Comparison of ENCODE assay signal across 8 mouse cellular contexts in the genomic region with DNA sequence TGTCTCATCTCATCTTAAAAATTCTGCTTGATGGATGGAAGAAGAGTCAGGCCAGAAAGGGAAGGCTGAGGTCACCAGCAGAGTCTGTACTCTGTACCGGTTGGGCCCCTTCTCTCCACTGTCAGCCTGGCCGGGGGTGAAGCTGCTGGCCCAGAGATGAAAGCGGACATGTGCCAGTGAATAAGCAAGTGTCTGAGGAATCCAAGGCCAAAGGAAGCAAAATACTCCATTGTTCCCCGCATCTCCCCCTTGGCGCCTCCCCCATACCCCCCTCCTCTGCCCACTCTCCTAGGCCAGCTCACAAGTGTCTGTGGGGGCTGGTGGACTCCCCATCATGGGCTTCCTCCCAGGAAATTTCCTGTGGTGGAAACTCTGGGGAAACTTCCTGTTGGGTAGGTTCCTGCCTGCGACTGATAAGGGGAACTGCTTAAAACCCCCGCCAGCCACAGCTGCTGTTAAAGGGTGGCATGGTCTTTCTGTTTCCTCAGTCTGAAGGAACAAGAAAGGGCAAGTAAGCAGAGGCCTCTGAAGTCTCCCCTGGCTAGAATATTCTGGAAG.
A peak's percentile ranks its signal among the peaks of the same experiment; 100 is the strongest.
DNase-seq lines count a peak whose midpoint lies in the region; ATAC-seq lines count a peak whose summit lies in the region.

No protein-coding gene starts in this region.

- ATAC-seq in neural tube, embryonic 11.5 days (ENCODE audit: insufficient read depth, low FRiP score, low TSS enrichment), result 0 out of 2 replicates have a peak, but pooled peaks have one; percentile 45
- peak; percentile 44; the same call in 1 of the 2 replicates for ATAC-seq in embryonic facial prominence, embryonic 15.5 days (ENCODE audit: insufficient number of reproducible peaks, low FRiP score, low TSS enrichment, low read depth)
- ATAC-seq in hindbrain, embryonic 11.5 days (ENCODE audit: low FRiP score), result peak; percentile 59
- ATAC-seq in limb, embryonic 15.5 days (ENCODE audit: insufficient number of reproducible peaks, low FRiP score, low TSS enrichment, low read depth), result no peak; the same call in 1 of the 2 replicates
- ATAC-seq in midbrain, embryonic 14.5 days (ENCODE audit: low FRiP score, low TSS enrichment), result peak; percentile 54; the same call in 1 of the 2 replicates

- WGBS in neural tube, embryonic 11.5 days, result 44% methylated on average over 7 of the region's 7 CpGs
- WGBS in embryonic facial prominence, embryonic 15.5 days, result 50% methylated on average over 7 of the region's 7 CpGs
- WGBS in hindbrain, embryonic 11.5 days, result 32% methylated on average over 7 of the region's 7 CpGs
- WGBS in limb, embryonic 15.5 days, result 55% methylated on average over 7 of the region's 7 CpGs
- WGBS in midbrain, embryonic 14.5 days, result 36% methylated on average over 7 of the region's 7 CpGs

- no peaks in the 10 kb centered on the region for H3K9me3 ChIP-seq in neural tube, embryonic 11.5 days (ENCODE audit: control insufficient read depth, low read length)
- H3K9me3 ChIP-seq in embryonic facial prominence, embryonic 15.5 days (replicated peaks), result no peaks in the 10 kb centered on the region
- H3K9me3 ChIP-seq in hindbrain, embryonic 11.5 days (ENCODE audit: control insufficient read depth, low read length), result no peaks in the 10 kb centered on the region
- H3K9me3 ChIP-seq in limb, embryonic 15.5 days, result no peaks in the 10 kb centered on the region
- H3K9me3 ChIP-seq in midbrain, embryonic 14.5 days (ENCODE audit: control insufficient read depth, low read length), result no peaks in the 10 kb centered on the region

- H3K36me3 ChIP-seq in neural tube, embryonic 11.5 days (ENCODE audit: control insufficient read depth, insufficient read depth, low read length), result no peaks in the 10 kb centered on the region
- no peaks in the 10 kb centered on the region for H3K36me3 ChIP-seq in embryonic facial prominence, embryonic 15.5 days
- H3K36me3 ChIP-seq in hindbrain, embryonic 11.5 days (ENCODE audit: control insufficient read depth, insufficient read depth, low read length), result no peaks in the 10 kb centered on the region
- no peaks in the 10 kb centered on the region for H3K36me3 ChIP-seq in limb, embryonic 15.5 days
- no peaks in the 10 kb centered on the region for H3K36me3 ChIP-seq in midbrain, embryonic 14.5 days (ENCODE audit: control insufficient read depth, insufficient read depth, low read length)

- peak; percentile 35 for DNase-seq in neural tube, embryonic 11.5 days (ENCODE audit: low spot score)
- no peak for DNase-seq in neural tube, embryonic 10.5 days (ENCODE audit: extremely low spot score, low spot score)
- peak; percentile 17 for DNase-seq in hindbrain, embryonic 11.5 days (ENCODE audit: low spot score)
- DNase-seq in midbrain, embryonic 14.5 days, result peak; percentile 33
- peak; percentile 56 for DNase-seq in testis, postnatal 14 days (ENCODE audit: low spot score)
- DNase-seq in right cerebral cortex, postnatal 25 days, result no peak

- H3K27ac ChIP-seq in neural tube, embryonic 11.5 days (ENCODE audit: low read depth, low read length), result no peak overlapping the region
- H3K27ac ChIP-seq in embryonic facial prominence, embryonic 15.5 days (replicated peaks), result peak overlapping the region; percentile 65
- H3K27ac ChIP-seq in hindbrain, embryonic 11.5 days (ENCODE audit: low read depth, low read length), result 0 out of 2 replicates have a peak overlapping the region, but pooled peaks have one; percentile 19
- H3K27ac ChIP-seq in limb, embryonic 15.5 days, result peak overlapping the region; percentile 50
- peak overlapping the region; percentile 37; the same call in 1 of the 2 replicates for H3K27ac ChIP-seq in midbrain, embryonic 14.5 days (replicated peaks; ENCODE audit: low read depth, low read length)

- no peak overlapping the region for H3K4me2 ChIP-seq in neural tube, embryonic 11.5 days (ENCODE audit: low read depth)
- no peak overlapping the region for H3K4me2 ChIP-seq in embryonic facial prominence, embryonic 15.5 days (replicated peaks)
- no peak overlapping the region for H3K4me2 ChIP-seq in hindbrain, embryonic 11.5 days (replicated peaks; ENCODE audit: low read depth, low read length)
- H3K4me2 ChIP-seq in limb, embryonic 15.5 days, result no peak overlapping the region
- H3K4me2 ChIP-seq in midbrain, embryonic 14.5 days (ENCODE audit: low read length), result no peak overlapping the region

- peaks cover 16% of the 10 kb centered on the region for H3K4me1 ChIP-seq in neural tube, embryonic 11.5 days (ENCODE audit: control insufficient read depth, insufficient read depth, low read length)
- H3K4me1 ChIP-seq in embryonic facial prominence, embryonic 15.5 days, result peaks cover 29% of the 10 kb centered on the region
- no peaks in the 10 kb centered on the region; the same call in 1 of the 2 replicates for H3K4me1 ChIP-seq in hindbrain, embryonic 11.5 days (replicated peaks; ENCODE audit: control insufficient read depth, insufficient read depth, low read length)
- H3K4me1 ChIP-seq in limb, embryonic 15.5 days, result peaks cover 22% of the 10 kb centered on the region
- peaks cover 32% of the 10 kb centered on the region for H3K4me1 ChIP-seq in midbrain, embryonic 14.5 days (ENCODE audit: control insufficient read depth, insufficient read depth, low read length)

- H3K27me3 ChIP-seq in neural tube, embryonic 11.5 days (ENCODE audit: control insufficient read depth, insufficient read depth, low read length), result no peaks in the 10 kb centered on the region
- H3K27me3 ChIP-seq in embryonic facial prominence, embryonic 15.5 days, result no peaks in the 10 kb centered on the region
- no peaks in the 10 kb centered on the region for H3K27me3 ChIP-seq in hindbrain, embryonic 11.5 days (ENCODE audit: control insufficient read depth, insufficient read depth, low read length)
- H3K27me3 ChIP-seq in limb, embryonic 15.5 days, result no peaks in the 10 kb centered on the region
- no peaks in the 10 kb centered on the region for H3K27me3 ChIP-seq in midbrain, embryonic 14.5 days (ENCODE audit: control insufficient read depth, insufficient read depth, low read length)

- no peak overlapping the region for H3K4me3 ChIP-seq in neural tube, embryonic 11.5 days (ENCODE audit: low read depth, low read length)
- H3K4me3 ChIP-seq in embryonic facial prominence, embryonic 15.5 days (replicated peaks), result no peak overlapping the region
- no peak overlapping the region for H3K4me3 ChIP-seq in hindbrain, embryonic 11.5 days (ENCODE audit: low read depth, low read length)
- H3K4me3 ChIP-seq in limb, embryonic 15.5 days, result no peak overlapping the region
- no peak overlapping the region for H3K4me3 ChIP-seq in midbrain, embryonic 14.5 days (replicated peaks; ENCODE audit: low read depth, low read length)

- H3K9ac ChIP-seq in neural tube, embryonic 11.5 days (ENCODE audit: low read length), result no peak overlapping the region
- no peak overlapping the region for H3K9ac ChIP-seq in embryonic facial prominence, embryonic 15.5 days
- no peak overlapping the region for H3K9ac ChIP-seq in hindbrain, embryonic 11.5 days (ENCODE audit: low read depth, low read length)
- no peak overlapping the region for H3K9ac ChIP-seq in limb, embryonic 15.5 days
- no peak overlapping the region for H3K9ac ChIP-seq in midbrain, embryonic 14.5 days (replicated peaks; ENCODE audit: low read length)

Comparison
In these comparisons a context has a peak if more than half of its experiments do, and no peak if none do; other contexts are left out.
1. DNase-seq: peak in neural tube, embryonic 11.5 days (single experiment), hindbrain, embryonic 11.5 days (single experiment), midbrain, embryonic 14.5 days (single experiment) and testis, postnatal 14 days (single experiment); none in neural tube, embryonic 10.5 days (single experiment) and right cerebral cortex, postnatal 25 days (single experiment).